Mouse (Mus musculus) lung, postnatal 4 days (tissue): ENCODE results near the gene Emg1.

Source experiments
- DNase-seq, 2 experiments: peaks; one replicate each; pipeline ENCODE4 v3.0.0; 2021

Emg1 gene

DNA sequence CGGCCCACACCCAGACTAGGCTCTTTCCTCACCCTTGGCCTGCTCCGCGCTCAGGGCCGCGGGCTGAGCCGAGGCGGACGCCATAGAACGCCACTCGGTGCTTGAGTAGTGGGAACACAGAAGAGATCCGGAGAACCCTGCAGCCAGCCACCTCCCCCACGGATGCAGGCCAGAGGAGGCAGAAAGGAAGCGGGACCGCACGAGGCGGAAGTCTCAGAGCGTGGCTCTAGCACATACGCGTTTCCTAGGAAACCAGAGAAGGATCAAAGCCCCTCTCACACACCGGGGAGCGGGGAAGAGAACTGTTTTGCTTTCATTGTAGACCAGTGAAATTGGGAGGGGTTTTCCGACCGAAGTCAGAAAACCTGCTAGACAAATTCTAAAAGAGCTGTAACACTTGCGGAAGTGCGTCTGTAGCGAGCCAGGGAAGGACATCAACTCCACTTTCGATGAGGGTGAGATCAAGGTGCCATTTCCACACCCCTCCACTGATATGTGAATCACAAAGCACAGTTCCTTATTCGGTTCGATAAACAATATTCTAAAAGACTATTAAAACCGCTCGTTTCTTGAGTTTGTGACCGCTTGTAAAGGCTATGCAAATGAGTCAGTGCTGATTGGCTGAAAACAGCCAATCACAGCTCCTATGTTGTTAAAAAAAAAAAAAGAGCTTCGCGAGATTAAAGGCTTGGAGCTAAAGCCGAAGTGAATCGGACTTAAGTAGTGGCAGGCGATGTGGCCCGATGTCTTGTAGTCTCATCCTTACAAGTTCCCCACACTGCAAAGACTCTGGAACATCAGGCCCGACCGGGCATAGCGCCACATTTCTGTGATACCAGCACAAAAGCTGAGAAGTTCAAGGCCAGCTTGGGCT lies 29.1 kb upstream of the Emg1 start, which contains the start of gene Grcc10:
TSS of gene Grcc10 (minus strand) at position 487 of the 874 bp plus-strand sequence.
- DNase-seq, result peak; percentile 92 to 94

DNA sequence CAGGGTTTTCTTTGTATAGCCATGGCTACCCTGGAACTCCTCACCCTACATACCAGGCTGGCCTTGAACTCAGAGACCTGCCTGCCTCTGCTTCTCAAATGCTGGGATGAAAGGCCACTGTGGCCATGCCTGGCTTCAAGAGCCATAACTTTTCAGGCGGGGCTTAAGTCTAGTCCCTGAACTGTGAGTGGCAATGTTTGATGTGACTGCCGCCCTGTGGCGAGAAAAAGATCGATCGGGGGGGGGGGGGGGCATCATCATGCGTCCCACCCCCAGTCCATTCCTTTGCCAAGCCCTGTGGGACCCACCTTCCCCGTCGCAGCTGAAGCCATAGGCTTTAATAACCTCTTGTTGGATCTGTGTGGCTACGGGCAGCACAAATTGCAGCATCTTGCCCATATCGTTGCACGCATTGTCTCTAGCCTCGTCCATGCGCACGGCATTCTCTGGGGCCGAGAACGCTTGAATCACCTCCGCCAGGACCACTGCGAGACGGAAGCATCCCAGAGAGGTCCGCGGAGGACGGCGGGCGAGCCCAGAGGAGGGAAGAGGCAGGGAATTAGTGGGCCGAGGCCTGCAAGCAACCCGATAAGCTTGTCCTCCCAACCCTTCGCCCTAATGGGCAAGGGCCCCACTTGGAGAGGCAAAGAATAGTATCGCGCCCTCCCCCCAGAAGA lies 28.4 kb upstream of the Emg1 start:
- no peak for DNase-seq

DNA sequence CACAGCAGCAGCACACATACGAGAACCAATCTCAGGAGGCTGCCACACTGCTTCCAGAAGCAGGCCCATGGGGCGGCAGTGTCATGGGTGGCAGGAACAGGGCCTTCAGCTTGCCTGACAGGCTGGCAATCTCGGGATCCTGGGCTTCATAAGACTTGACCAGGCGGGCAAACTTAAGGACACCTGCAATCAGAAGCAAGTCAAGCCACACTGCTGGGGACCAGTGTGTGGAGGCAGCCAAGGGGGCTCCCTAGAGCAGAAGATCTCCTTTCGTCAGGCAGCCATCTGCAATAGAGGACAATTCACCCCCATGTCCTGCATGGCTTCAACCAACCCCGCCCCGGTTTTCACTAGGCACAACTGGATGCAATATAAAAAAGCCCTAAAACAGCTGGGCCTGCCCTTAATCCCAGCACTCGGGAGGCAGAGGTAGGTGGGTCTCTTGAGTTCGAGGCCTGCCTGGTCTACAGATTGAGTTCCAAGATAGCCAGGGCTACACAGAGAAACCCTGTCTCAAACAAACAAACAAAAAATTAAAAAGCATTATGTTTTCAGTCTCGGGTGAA lies 27.3 kb upstream of the Emg1 start:
- DNase-seq, result no peak

DNA sequence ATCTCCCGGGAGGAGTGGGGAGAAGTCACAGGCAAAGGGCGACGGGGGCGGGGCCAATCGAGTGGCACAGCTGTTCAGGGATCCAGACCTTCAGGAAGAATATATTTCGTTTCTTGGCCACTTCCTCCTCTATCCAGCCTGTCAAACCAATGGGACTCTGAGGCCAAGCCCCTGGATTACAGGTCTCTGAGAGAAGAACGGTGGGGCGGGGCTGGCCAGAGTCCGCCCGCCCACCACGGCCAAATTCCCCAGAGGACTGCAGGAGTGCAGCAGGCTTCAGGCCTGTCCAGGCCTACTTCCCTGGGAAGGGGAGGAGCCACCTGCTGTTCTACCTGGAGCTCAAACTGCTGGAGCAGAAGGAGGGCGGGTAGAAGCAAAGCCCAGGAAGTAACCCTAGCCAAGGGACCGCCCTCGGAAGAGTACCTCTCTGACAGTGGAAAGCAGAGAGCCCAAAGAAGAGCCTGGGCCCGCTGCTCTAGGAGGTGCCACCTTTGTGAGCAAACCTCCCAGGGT lies 26.6 kb upstream of the Emg1 start, which contains the start of gene Ptpn6:
TSS of gene Ptpn6 (minus strand) at position 204 of the 513 bp plus-strand sequence.
- DNase-seq, result peak; percentile 85 to 93

GRCm38 (mm10) chr6:124737040-124737439 lies 25.1 kb upstream of the Emg1 start:
- no peak for DNase-seq

GRCm38 (mm10) chr6:124734417-124734816 lies 22.4 kb upstream of the Emg1 start:
- DNase-seq, result no peak

DNA sequence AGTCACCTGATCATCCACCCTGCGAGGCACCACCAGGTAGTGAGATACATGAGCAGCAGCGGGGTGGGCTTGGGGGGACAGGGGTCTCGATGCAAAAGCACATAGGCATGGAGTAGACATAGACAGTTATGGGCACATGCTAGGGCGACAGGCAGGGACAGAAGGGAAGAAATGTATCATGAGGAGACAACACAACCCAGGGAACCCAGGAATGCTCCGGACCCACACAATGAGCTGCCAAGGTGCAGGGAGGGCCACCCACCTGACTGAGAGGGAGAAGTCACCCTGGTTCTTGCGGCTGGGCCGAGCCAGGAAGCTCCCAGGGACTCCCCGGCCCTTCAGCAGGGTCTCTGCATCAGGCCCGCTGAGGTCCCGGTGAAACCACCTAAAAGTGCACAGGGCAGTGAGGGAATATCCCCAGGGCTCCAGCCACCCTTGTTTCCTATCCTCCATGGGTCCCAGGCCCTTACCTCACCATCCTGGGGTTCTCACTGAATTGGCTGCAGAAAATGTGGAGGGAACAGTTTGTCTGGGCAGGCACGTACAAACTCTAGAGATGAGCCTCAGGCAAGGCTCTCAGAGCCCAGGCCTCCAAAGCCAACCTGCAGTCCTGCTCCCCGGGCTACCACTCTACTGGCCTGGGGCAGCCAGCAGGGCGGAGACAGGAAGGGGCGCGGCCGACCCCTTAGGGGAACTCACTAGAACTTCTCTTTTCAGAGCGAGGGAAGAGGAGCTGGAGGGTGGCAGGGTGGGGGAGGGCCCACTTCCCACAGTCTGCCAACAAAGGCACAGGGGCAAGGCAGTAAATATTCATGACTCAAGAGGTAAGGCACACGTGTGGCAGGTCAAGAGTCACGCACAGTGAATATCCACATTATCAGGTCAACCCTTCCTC lies 20.7 kb upstream of the Emg1 start:
- DNase-seq, result peak; percentile 81 to 85

DNA sequence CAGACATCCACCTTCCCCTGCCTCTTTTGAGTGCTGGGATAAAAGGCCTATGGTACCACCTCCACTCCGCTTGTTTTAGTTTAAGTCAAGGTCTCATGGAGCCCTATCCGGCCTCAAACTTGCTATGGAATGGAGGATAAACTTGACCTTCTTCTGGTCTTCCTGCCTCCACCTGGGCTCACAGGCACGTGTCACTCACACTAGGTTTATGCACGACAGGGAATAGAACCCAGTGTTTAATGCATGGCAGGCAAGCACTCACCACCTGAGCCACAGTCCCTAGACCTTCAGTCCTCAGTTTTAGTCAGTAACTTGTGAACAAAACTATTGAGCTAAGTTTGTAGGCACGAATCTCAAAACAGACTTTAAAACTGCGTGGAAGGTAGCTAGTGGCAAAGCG lies 19.1 kb upstream of the Emg1 start:
- no peak for DNase-seq

DNA sequence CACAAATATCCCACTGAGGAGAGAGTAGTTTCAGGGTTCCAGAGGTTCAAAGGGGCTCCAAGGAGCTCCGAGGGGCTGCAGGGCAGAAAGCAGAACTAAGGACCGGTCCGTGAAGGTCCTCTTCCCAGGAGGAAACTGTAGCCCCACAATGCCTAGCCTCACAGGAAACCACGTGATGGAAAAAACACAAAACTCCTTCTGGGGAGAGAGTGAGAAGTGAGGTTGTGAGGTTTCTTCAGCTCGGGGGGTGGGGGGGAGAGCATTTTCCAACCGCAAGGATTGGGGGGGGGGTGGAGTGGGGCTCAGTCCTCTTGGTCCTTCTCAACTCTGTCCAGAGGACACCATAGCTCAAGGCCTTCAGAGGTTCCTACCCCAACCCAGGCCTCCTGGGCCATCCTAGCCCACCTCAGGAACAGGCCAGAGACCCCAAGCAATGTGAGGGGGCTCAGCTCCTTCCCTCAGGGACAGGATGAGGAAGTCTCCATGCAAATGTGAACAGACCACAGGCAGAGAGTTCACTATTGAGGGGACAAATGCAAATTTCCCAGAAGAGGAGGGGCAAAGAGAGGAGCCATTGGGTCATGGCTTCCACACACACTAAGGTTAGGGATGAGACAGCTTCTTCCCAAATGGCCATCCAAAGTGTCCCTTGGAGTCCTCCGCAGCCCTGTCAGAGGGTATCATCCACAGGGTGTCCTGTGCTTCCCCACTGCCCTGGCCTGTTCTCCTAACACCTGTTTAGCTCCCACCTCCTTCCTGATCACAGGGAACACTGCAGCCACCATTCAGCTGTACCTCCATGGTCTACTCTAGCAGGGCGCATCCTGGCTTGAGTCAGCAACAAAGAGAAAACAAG lies 18.1 kb upstream of the Emg1 start:
- DNase-seq, result peak in 1 of 2 experiments; percentile 33

GRCm38 (mm10) chr6:124728621-124729020 lies 16.6 kb upstream of the Emg1 start:
- DNase-seq, result no peak

DNA sequence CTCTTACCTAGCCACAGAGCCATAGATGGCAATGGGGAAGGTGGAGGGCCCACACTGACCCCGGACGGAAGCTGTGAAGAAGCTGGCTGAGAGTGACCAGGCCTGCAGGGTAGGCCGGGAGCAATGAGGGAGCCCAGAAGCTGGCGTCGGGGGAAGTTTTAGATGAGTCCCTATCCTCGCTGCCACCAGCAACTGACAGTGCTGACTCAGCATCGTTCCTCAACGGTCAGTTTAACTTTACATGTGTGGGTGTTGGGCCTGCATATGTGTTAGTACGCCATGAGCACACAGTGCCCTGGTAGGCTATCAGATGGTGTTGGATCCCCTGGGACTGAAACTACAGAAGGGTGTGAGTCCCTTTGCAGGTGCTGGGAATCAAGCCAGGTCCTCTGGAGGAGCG lies 12.5 kb upstream of the Emg1 start:
- DNase-seq, result no peak

- DNase-seq, result peak in 1 of 2 experiments; percentile 51
These were observed 11.6 kb upstream of the Emg1 start for GRCm38 (mm10) chr6:124723541-124723940.

- no peak for DNase-seq
These were observed 11.0 kb upstream of the Emg1 start for GRCm38 (mm10) chr6:124722876-124723473.

- DNase-seq, result no peak
These were observed 8.9 kb upstream of the Emg1 start for GRCm38 (mm10) chr6:124720904-124721303.

- no peak for DNase-seq
These were observed 7.5 kb upstream of the Emg1 start for GRCm38 (mm10) chr6:124719354-124719978.

DNA sequence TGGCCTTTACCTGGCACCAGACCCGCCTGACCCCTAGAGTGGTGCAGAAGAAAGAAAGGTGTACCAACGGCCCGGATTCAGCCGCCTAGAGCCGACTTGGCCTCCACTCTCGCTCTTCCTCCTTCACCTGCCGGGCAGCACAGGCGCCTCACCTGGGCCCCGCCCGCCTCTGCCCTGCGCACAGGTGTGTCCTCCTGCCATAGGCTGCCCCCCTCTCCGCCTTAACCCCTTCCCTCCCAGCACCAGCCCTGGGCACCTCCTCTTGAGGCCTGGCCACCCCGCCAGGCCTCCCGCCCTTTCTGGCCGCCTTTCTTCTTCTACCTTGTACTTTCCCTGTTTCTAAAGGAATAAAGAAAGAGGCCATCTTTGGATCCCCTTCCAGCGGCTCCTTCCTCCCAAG lies 6.7 kb upstream of the Emg1 start:
- DNase-seq, result peak; percentile 84 to 92

DNA sequence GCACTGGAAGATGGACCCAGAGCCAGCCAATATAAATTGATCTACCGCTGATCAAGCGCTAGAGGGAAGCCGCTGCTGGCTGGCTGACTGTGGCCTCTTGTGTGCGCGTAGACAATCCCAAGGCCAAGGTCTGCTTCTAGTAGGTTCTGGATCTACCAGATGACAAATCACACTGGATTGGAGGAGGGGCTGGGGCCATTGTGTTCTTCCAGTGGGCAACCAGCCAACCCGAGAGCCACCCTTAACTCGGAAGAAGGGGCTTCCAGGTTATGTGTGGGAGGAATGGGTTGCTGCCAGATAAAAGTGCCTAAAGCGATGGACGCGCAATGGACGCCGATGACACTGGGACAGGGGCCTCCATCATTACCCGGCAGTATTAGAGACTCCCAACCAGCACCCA lies 6.0 kb upstream of the Emg1 start:
- DNase-seq, result no peak

- DNase-seq, result peak; percentile 67 to 69
These were observed 5.0 kb upstream of the Emg1 start for GRCm38 (mm10) chr6:124716864-124717490.

DNA sequence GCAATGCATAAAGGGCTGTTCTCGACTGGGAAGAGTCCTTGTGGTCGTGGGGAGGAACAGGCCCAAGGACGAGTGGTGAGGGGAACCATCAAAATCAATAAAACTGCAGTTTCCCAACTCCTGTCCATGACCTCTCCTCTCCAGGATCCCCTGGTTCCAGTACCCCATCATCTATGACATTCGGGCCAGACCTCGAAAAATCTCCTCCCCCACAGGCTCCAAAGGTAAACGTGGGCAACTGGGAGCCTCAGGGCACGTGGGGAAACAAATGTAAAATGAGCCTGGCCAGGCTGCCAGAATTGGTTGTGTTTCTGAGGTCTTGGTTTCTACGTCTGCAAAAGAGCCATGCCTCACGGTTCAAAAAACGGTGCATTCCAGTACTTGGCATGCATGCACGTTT lies 940 bp upstream of the Emg1 start:
- no peak for DNase-seq

DNA sequence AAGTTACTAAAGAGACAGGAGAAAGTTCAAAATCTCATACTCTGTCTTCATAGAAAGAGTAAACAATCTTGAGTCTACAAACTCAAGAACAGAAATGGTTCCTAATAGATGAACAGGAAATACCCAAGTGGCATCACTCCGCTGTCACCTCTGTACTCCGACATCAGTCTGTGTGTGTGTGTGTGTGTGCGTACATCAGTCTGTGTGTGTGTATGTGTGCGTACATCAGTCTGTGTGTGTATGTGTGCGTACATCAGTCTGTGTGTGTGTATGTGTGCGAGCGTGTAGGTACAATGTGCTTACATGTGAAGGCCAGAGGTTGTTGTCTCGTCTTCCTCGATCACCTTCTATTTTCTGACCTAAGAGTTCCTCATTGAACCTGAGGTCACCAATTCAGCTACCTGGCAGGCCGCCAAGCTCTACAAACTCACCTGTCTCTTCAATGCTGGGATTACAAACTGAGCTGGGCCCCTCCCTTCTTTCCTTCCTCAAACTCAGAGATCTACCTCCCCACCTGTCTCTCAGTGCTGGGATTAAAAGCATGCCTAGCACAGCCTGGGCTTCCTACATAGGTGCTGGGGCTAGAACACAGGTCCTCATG lies 3.6 kb downstream of the Emg1 start:
- DNase-seq, result no peak
